Mouse (Mus musculus) G1E (cell line): ENCODE measurements around the gene Rhou.

Experiments used
- CTCF ChIP-seq: IDR thresholded peaks from 2 replicates; pipeline ENCODE4 v1.5.1; 2012; ENCODE audit warnings: low read depth, low read length, inconsistent platforms, mixed read lengths
- GATA1 ChIP-seq: IDR thresholded peaks from 2 replicates; pipeline ENCODE4 v1.6.1; 2012; ENCODE audit warnings: borderline replicate concordance, low read length, inconsistent platforms, mixed read lengths
- TAL1 ChIP-seq: conservative IDR thresholded peaks from 2 replicates; pipeline ENCODE4 v1.6.1; 2012; ENCODE audit warnings: low read depth, low read length, inconsistent platforms, mixed read lengths

DNA sequence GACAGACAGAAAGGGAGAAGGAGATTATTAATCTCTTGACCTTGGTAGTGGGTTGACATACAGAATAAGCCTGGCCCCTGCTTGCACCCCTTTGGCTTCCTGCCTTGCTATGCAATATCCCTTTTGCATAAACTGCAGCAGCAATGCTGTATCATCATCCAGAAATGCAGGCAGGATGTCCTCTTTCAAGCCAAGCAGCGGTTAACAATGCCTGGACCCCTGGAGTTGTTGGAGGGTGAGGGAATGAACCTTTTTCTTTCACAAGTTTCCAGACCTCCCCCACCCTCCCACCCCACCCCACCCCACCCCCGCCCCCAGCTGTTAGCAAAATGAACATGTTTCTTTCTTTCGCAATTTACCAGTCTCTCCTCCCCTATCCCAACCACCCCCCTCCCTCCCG, 15.0 kb downstream of the Rhou start:
- TF ChIP-seq CTCF, result no peak
- no peak for TF ChIP-seq GATA1
- no peak for TF ChIP-seq TAL1
